Mouse (Mus musculus) ES-Bruce4 (cell line): ENCODE results near the gene Dpp10.

Source experiments
- CTCF ChIP-seq: IDR thresholded peaks from one replicate; pipeline ENCODE4 v1.8.1; 2011; ENCODE audit warnings: low read depth, low read length
- EP300 ChIP-seq: IDR thresholded peaks from 2 replicates; pipeline ENCODE4 v1.6.1; 2011; ENCODE audit warnings: low read depth, low read length; ENCODE audit not compliant: insufficient read depth

DNA sequence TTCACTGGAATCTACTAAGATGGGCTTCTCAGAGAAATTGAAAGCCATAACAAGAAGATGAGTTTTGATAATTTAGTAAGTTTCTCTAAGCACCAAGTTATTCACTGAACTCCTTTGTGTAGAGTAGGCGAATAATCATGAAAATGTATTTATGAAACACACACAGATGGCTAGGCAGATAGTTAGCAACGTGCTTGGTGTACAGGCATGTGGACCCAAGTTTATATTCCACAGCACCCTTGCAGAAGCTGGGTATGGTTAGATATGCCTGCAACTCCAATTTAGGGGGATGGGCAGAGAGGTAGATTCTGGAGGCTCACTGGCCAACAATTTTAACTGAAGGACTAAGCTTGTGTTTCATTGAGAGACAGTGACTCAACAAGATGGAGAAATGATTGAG, 13.4 kb downstream of the Dpp10 start:
- TF ChIP-seq EP300: no peak
- no peak for TF ChIP-seq CTCF
